Mouse (Mus musculus) monocyte, adult 5-6 weeks (primary cell): Measurements from ENCODE around the gene Lrrc31. TPM values are rescaled to one million over a fixed set of nuclear protein-coding genes. Genes with fewer than 3 reads are reported as not detected.

Experiments used
- ATAC-seq: fragments of 153-309, 156-312 bp; replicated peaks from 2 replicates; pipeline ENCODE4 v1.8.0; 2017; ENCODE audit warnings: mild to moderate bottlenecking; ENCODE audit not compliant: low TSS enrichment, insufficient number of reproducible peaks, severe bottlenecking, poor library complexity, low FRiP score
- total RNA-seq: library from RNA; stranded (forward); fragments of 200-1000, 200-491, 200-594 nt; gene quantifications from 3 replicates; pipeline ENCODE4 v1.2.3, GENCODE M21; 2017

Lrrc31 gene
- total RNA-seq, 1 experiment from 2014 or later, result not detected

DNA sequence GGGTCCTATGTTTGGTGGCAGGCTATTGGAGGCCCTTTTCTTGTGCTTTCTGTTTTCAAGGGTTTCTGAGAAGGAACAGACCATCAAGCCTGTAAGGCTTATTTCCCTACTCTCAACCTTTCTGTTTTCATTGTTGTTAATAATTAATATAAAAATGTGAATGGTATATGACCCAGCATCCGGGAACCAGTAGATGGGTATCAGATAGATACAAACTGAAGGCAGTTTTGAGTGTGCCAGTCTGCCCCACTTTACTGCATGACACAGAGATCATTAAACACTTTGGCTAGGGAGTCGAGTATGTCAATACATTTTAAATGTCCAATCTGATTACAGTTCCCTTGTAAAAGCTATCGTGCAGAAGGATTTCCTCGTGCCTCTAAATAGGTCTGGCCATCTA is 1.8 kb downstream of the Lrrc31 start:
- ATAC-seq, result no peak

DNA sequence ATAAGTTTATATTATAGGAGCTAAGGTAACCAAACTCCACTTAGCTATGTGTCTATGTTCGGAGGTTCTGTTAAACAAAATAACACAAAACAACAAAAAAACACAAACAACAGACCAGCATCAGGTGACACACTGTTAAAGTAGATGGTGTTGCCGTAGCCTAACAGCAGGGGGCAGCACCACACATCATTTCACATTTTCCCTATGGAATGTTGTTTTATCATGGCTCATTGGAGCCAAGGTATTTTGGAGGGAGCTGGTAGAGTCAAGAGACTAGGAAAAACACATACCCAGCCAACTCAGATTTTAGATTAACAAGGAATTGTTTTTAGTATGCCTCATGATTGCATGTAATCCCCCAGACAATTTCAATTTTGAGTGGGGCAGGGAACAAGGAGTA is 3.3 kb downstream of the Lrrc31 start:
- no peak for ATAC-seq

DNA sequence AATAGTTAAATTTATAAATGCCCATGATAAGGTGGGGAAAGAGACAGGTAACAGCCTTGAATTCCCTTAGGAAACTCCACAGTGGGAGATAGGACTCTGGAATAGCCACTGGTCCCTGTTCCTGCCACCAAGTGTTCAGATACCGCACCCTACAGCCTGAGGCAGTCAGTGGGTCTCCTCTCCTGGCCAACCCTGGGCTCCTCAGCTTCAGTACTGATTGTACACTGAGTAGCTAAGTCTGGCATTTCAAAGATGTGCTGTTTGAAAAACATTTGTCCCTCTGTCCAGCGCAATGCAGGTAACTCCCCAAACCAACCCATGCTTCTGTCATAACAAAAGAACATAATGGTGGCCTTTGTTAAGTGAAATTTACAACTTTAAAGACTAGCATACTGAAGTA is 4.0 kb downstream of the Lrrc31 start:
- no peak for ATAC-seq

DNA sequence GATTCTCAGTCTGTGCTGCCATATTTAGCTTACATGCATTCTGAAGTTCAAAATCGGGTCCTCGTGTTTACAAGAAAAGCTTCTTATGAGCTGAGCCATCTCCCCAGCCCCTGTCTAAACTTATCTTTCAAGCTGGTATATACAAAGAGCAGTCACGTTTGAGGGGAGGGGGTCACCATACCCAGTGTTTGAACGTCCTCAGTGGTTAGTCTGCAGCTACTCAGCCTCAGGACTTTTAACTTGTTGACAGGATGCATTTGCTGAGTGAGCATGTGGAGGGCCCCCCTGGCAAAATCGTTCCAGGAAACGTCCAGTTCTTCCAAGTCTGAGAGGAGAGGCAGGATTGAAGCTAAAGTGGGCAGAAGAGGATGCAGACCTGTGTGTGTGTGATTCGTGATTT is 8.7 kb downstream of the Lrrc31 start:
- no peak for ATAC-seq

DNA sequence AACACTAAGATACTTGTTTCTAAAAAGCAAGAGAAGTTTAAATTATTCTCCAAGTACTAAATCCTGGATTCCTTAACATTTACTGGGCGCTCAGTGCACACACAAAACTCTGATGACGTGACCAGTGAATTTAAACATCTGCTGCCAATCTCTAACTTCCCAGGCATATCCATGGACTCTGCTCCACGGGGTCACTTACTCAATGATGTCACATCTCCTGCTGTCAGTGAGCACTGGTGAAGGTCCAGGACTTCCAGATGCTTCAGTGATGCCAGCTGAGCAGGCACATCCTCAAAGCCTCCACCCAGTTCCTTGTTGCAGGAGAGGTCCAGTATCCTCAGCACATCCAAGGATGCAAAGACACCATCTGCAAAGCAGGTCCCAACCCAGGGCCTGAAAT is 12.4 kb downstream of the Lrrc31 start:
- ATAC-seq, result no peak

DNA sequence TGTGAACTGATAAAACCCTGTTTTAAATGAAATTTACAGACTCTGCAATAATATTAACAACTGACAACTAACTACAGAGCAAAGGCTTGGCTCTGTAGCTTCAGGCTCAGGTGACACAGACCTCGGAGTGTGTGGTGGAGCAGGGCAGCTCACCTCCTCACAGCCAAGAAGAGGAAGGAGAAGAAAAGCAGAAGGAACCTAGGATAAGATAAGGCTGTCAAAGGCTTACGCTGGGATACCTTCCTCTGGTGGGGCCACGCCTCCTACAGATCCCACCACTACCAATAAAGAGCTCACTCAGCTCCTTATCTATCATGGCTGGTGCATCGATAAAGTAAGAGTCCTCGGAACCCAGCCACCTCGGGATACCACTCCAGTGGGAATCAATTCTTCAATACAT is 16.5 kb downstream of the Lrrc31 start:
- no peak for ATAC-seq

DNA sequence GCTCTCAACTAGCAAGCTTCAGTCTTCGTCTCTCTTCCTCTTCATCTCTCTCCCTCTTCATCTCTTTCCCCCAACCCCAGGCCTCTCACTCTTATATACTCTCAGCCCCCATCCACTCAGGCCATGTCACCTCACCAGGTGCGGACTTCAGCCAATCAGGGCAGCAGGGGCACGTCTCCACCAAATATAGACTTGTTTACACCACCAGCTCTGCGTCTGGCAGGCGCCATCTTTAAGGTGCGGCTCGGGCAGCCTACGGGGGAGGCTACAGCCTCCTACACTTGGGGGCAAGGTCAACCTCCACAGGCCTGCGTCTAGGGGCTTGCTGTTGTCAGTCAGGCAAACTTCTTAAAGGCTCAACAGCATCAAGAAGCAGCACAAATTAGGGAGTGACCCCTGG is 41.2 kb downstream of the Lrrc31 start:
- ATAC-seq, result no peak

DNA sequence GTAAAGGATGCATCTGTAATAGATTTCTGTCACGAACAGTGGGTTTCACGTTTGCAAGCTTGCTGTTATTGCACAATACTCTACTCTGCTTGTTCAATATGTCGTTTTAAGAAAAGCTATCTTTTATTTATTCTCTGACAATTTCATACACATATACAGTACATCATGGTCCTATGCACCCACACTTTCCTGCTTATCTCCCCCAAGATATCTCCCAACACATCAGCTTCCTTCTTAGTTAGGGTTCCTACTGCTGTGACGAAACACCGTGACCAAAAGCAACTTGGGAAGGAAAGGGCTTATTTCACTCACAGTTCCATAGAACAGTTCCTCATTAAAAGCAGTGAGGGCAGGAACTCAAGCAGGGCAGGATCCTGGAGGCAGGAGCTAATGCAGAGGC is 43.7 kb downstream of the Lrrc31 start:
- no peak for ATAC-seq

DNA sequence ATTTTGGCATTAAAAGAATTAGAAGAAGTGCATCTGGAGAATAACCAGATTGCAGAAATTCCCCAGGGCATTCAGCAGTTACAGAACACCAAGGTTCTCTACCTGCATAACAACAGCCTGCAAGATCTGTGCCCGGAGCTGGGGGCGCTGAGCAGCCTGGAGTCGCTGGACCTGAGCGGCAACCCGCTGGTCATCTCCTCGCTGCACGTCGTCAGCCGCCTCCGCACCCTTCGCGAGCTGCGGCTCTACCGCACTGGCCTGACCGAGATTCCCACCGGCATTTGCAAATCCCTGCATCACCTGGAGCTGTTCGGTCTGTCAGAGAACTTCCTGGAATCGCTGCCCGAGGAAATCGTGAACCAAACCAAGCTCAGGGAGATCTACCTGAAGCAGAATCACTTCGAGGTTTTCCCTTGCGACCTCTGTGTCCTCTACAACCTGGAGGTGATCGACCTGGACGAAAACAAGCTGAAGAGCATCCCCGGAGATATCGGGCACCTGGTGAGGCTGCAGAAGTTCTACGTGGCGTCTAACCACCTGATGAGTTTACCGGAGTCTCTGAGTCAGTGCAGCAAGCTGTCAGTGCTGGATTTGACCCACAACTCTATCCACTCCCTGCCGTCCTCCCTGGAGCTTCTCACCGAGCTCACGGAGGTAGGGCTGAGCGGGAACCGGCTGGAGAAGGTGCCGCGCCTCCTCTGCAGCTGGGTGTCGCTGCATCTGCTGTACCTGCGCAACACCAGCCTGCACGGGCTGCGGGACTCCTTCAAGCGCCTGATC is 49.4 kb downstream of the Lrrc31 start:
- ATAC-seq, result no peak

DNA sequence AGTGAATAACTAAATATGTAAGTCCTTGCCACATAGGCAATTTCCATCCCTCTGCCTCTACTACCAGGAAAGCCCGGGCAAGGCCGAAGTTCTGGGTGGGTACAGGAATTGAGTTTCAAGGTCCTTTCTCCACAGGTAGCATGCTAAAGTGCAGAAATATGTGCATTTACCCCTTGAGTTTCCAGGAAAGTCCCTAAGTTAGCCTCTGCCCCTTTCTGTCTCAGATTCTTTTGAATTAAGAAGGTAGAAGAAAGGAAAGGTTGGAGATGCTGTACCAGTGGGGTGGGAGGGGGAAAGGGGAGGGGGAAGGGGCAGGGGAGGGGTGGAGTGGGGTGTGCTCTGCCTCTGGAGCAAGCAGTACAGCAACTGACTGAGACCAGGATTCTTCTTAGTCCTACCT is 51.2 kb downstream of the Lrrc31 start:
- ATAC-seq, result no peak

DNA sequence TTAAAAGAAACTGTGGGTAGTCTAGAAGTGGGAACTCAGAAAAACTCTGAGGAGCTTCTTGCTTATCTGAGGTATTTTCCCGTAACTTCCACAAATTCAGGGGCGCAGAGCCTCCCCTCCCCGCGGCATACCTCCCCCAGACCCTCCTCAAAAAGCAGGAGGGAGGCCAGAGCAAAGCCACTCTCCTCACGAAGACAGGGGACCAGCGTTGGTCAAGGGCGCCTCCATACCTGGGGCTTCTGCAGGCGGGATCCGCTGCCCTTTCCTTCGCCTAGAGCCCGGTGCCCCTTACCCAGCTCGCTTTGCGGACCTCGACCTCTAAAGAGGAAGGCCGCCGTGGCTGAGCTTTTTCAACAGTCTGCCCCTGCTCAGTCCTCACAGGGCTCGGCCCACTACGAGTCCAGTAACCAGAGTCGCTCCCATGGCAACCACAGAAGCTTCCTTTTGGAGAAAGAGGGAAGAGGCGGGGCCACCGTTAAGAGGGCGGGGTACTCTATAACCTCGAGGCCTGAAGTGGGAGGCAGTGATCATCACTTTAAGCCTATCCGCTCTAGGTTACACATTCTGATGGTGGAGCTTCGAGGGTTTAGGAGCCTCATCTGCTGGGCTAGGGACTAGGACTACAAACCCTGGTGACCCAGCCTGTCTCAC is 52.1 kb downstream of the Lrrc31 start, which contains the start of gene Lrrc34:
Gene Lrrc34 (minus strand): TSS at position 430 of the 651 bp plus-strand sequence.
- peak; percentile 80 for ATAC-seq

DNA sequence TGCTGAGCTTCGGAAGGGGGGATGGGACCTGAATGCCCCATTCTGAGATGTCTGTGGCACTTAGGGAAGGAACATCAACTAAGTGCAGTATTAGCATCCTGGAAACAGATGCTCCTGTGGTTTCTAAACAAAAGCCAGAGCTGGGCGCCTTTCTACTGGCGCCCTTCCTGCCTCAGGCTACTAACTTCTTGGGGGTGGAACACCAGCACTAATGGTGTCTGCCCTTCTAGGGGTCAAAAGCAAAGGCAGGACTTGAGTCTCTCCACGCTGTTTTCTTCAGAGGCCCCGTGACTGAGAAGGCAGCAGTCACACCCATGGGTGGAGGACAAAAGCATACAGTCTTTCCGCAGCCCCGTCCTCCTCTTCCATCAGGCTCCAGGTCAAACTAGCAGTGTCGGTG is 52.9 kb downstream of the Lrrc31 start:
- ATAC-seq, result no peak

DNA sequence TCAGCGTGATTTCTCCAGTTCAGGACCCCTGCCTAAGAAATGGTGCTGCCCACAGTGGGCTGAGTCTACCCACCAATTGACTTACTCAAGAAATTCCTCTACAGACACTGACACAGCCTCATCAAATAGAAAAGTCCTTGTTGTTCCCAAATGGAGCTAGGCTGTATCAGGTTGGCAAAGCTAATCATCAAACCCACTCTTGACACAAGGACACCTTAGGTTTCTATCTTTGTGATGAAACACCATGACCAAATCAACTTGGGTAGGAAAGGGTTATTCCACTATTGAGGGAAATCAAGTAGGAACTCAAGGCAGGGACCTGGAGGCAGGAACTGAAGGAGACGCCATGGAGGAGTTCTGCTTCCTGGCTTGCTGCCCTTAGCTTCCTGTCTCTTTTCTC is 55.4 kb downstream of the Lrrc31 start, which contains the start of gene Lrriq4:
Gene Lrriq4 (plus strand): TSS at position 301 of the 400 bp plus-strand sequence.
- ATAC-seq, result no peak

DNA sequence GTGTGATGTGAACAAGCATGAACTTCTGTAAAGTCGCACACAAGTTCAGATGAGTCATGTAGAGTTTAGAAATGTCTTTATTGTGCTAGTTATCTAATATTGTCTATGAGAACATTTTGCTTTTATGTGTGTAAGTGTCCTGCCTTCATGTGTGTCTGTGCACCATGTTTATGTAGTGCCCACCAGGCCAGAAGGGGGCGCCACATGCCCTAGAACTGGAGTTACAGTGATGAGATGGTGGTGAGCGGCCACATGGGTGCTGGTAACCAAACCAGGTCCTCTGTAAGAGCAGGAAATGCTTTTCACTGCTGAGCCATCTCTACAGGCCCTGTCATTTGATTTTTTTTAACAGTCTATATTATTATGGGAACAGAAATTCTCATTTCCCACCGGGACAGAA is 64.0 kb downstream of the Lrrc31 start:
- no peak for ATAC-seq

DNA sequence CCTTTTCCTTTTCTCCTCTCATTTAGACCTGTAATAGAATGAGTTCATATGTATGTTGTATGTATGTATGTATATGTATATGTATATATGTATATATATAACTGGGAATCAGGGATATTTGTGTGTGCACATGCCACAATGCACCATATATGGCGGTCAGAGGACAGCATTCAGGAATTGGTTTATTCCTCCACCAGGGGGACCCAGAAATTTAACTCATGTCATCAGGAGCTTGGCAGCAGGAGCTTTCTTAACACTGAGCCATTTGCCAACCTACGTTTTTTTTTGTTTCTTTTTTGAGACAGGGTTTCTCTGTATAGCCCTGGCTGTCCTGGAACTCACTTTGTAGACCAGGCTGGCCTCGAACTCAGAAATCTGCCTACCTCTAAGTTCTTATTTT is 66.0 kb downstream of the Lrrc31 start:
- no peak for ATAC-seq

Other genes with a start within 250 kb of the Lrrc31 start
- not detected in 3 replicates for gene Mecom, start 151.8 kb downstream of the Lrrc31 start, total RNA-seq
- gene Actrt3, start 99.9 kb downstream of the Lrrc31 start, total RNA-seq, result 1.1 TPM in 1 of 3 replicates, not detected in the others
- 32.7 to 46.4 TPM (median 44.5 TPM) in 3 replicates for gene Mynn, start 97.8 kb downstream of the Lrrc31 start, total RNA-seq
- gene Lrriq4, start 55.3 kb downstream of the Lrrc31 start, total RNA-seq, result not detected in 3 replicates
- not detected in 3 replicates for gene Lrrc34, start 52.0 kb downstream of the Lrrc31 start, total RNA-seq
- gene Samd7, start 46.5 kb upstream of the Lrrc31 start, total RNA-seq, result not detected in 3 replicates
- 127 to 145 TPM (median 128 TPM) in 3 replicates for gene Sec62, start 93.0 kb upstream of the Lrrc31 start, total RNA-seq
- gene Gpr160, start 156.1 kb upstream of the Lrrc31 start, total RNA-seq, result 6.4 to 17.2 TPM (median 9.5 TPM) in 3 replicates